Mouse (Mus musculus): Measurements from ENCODE around the gene Adcyap1. TPM values are rescaled to one million over a fixed set of nuclear protein-coding genes. Genes with fewer than 3 reads are reported as not detected.

Gene Adcyap1
- polyA plus RNA-seq (2015; fragmentation: Nextera tagmentation; extraction: Ambion mirVana): 46.4 and 53.2 TPM in 2 replicates

DNA sequence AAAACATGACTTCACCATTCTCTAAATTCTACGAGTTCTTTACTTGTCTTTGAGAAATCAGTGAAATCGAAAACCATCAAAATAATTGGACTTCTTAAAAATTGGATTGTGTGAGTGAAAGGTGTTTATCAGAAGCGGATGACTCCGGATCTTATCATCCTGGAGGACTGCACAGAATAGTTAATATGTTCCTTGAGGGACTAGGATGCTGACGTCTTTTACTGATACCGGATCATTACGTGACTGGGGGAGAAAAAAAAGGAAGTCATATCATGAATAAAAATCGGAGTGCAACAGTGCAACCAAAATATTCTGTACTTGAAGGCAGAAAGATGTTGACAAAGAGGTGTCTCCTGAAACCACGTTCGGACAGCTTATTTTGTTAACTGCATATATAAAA, at the start of gene Adcyap1:
TSS of gene Adcyap1 (plus strand) at position 301 of the 400 bp plus-strand sequence.

All from neural tube, postnatal 0 days (tissue).